In the genomic region with DNA sequence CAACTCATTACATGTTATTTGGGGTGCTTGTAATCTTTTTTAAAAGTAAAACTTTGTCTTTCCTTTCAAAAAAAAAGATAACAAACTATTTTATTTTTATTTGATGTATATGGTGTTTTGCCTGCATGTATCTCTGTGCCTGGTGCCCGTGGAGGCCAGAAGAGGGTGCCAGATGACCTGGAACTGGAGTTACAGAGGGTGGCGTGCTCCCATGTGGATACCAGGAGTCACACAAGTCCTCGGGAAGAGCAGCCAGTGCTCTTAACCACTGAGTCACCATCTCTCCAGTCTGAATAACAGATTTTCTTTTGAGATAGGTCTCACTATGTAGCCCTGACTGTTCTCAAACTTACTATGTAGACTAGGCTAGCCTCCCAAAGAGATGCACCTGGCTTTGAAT, we compare ENCODE assay signal across 13 mouse cellular contexts.
"Had no signal": no experiment of that assay in that cellular context is flagged by ENCODE, and none has a peak within 500 bp of the region (broad histone marks: within the 10 kb centered on the region; RNA-seq: fewer than 3 reads in every experiment).

No protein-coding gene starts in this region.

- H3K9ac ChIP-seq: limb, embryonic 12.5 days; liver, embryonic 13.5 days; lung, embryonic 14.5 days; neural tube, embryonic 13.5 days had no signal

- ATAC-seq: midbrain, embryonic 16.5 days had no signal

- H3K27ac ChIP-seq: layer of hippocampus, adult 2 months; limb, embryonic 12.5 days; liver, embryonic 13.5 days; midbrain, embryonic 10.5 days; neural tube, embryonic 13.5 days had no signal

- H3K27me3 ChIP-seq: liver, embryonic 13.5 days; neural tube, embryonic 13.5 days had no signal

- H3K4me2 ChIP-seq: limb, embryonic 12.5 days; liver, embryonic 13.5 days; lung, embryonic 14.5 days; neural tube, embryonic 13.5 days had no signal

- DNase-seq: kidney, postnatal 10 days; kidney, postnatal 4 days; liver, embryonic 13.5 days; lung, embryonic 14.5 days; lung, postnatal 10 days; lung, postnatal 4 days; retina, postnatal 1 day; thymus, postnatal 36 days had no signal

- H3K4me3 ChIP-seq: layer of hippocampus, adult 2 months; limb, embryonic 12.5 days; liver, embryonic 13.5 days; midbrain, embryonic 10.5 days; neural tube, embryonic 13.5 days had no signal

- H3K9me3 ChIP-seq: limb, embryonic 12.5 days; liver, embryonic 13.5 days; midbrain, embryonic 10.5 days; neural tube, embryonic 13.5 days had no signal

- H3K36me3 ChIP-seq: limb, embryonic 12.5 days; midbrain, embryonic 10.5 days; neural tube, embryonic 13.5 days had no signal
